Mouse (Mus musculus) hindbrain, embryonic 11.5 days (tissue): Measurements from ENCODE around the gene Adgre5. TPM values are rescaled to one million over a fixed set of nuclear protein-coding genes. Genes with fewer than 3 reads are reported as not detected.

Experiments
- ATAC-seq: fragments of 200-750 bp; cut with Nextera tagmentation; 2 replicates; pipeline ENCODE4 v1.8.0; 2017; ENCODE audit warnings: mild to moderate bottlenecking, moderate TSS enrichment, moderate library complexity; ENCODE audit not compliant: low FRiP score
- DNase-seq: peaks from one replicate; pipeline ENCODE4 v3.0.0-alpha.2; 2015; ENCODE audit warnings: low spot score
- H3K27ac ChIP-seq: fragments of 300-500 bp; sonication (generic); 2 replicates; pipeline ENCODE4 v1.5.1; 2014; ENCODE audit warnings: mild to moderate bottlenecking, low read depth, low read length
- H3K27me3 ChIP-seq: fragments of 300-500 bp; sonication (generic); 2 replicates; pipeline ENCODE4 v1.6.1; 2014; ENCODE audit warnings: mild to moderate bottlenecking, low read length, moderate library complexity, mixed read lengths; ENCODE audit not compliant: control insufficient read depth, insufficient read depth
- H3K36me3 ChIP-seq: fragments of 300-500 bp; sonication (generic); 2 replicates; pipeline ENCODE4 v1.6.1; 2014; ENCODE audit warnings: mild to moderate bottlenecking, low read length, moderate library complexity, mixed read lengths; ENCODE audit not compliant: control insufficient read depth, insufficient read depth
- H3K4me1 ChIP-seq: fragments of 300-500 bp; sonication (generic); replicated peaks from 2 replicates; pipeline ENCODE4 v1.6.1; 2014; ENCODE audit warnings: low read length, mixed read lengths; ENCODE audit not compliant: control insufficient read depth, insufficient read depth
- H3K4me2 ChIP-seq: fragments of 300-500 bp; sonication (generic); replicated peaks from 2 replicates; pipeline ENCODE4 v1.6.1; 2014; ENCODE audit warnings: mild to moderate bottlenecking, low read depth, low read length
- H3K4me3 ChIP-seq: fragments of 300-500 bp; sonication (generic); 2 replicates; pipeline ENCODE4 v1.5.1; 2014; ENCODE audit warnings: low read depth, low read length
- H3K9ac ChIP-seq: fragments of 300-500 bp; sonication (generic); 2 replicates; pipeline ENCODE4 v1.6.1; 2014; ENCODE audit warnings: low read depth, low read length
- H3K9me3 ChIP-seq: fragments of 300-500 bp; sonication (generic); 2 replicates; pipeline ENCODE4 v1.6.1; 2016; ENCODE audit warnings: low read length; ENCODE audit not compliant: control insufficient read depth
- WGBS: fragments of 180-500 bp; shearing (Covaris S2); extraction: QIAGEN DNeasy Blood & Tissue Kit; methylation state at CpG from one replicate; pipeline ENCODE4 v1.1.7; 2014; 5-methylcytosine and 5-hydroxymethylcytosine counted together
- polyA plus RNA-seq: library from polyadenylated mRNA; unstranded; fragments of >200 nt; fragmentation: Nextera tagmentation; extraction: Ambion mirVana; gene quantifications from 2 replicates; pipeline ENCODE4 v1.2.1, GENCODE M21; 2014

Adgre5 gene
- polyA plus RNA-seq, 1 experiment from 2014 or later: 13.8 TPM

GRCm38 (mm10) chr8:83737852-83738562 is 3.1 kb downstream of the Adgre5 start:
- WGBS: 90% methylated on average over 4 of the region's 4 CpGs
- Histone ChIP-seq H3K27ac (no peak overlapping the region), H3K4me2 (no peak overlapping the region), H3K4me3 (no peak overlapping the region), H3K9me3 (no peaks in the 10 kb centered on the region), H3K4me1 (no peaks in the 10 kb centered on the region; the same call in 1 of the 2 replicates), H3K27me3 (peaks cover 20% of the 10 kb centered on the region), H3K36me3 (no peaks in the 10 kb centered on the region), H3K9ac (no peak overlapping the region)
- ATAC-seq: no peak
- no peak for DNase-seq

- WGBS: 81% methylated on average over 4 of the region's 4 CpGs
- ATAC-seq (no peak), DNase-seq (no peak)
- Histone ChIP-seq H3K4me3 (no peak overlapping the region), H3K4me2 (no peak overlapping the region), H3K9ac (no peak overlapping the region), H3K9me3 (no peaks in the 10 kb centered on the region), H3K4me1 (no peaks in the 10 kb centered on the region; the same call in 1 of the 2 replicates), H3K27me3 (peaks cover 20% of the 10 kb centered on the region), H3K36me3 (no peaks in the 10 kb centered on the region), H3K27ac (no peak overlapping the region)
Measured at GRCm38 (mm10) chr8:83737346-83737745, 3.8 kb downstream of the Adgre5 start.

GRCm38 (mm10) chr8:83736681-83737080 is 4.4 kb downstream of the Adgre5 start:
- DNase-seq: no peak
- Histone ChIP-seq H3K9ac (no peak overlapping the region), H3K36me3 (no peaks in the 10 kb centered on the region), H3K27me3 (peaks cover 18% of the 10 kb centered on the region), H3K4me2 (no peak overlapping the region), H3K27ac (no peak overlapping the region), H3K4me3 (no peak overlapping the region), H3K4me1 (no peaks in the 10 kb centered on the region; the same call in 1 of the 2 replicates), H3K9me3 (no peaks in the 10 kb centered on the region)
- WGBS: 88% methylated on average over 4 of the region's 4 CpGs
- no peak for ATAC-seq

- H3K9ac ChIP-seq: no peak overlapping the region
- no peak overlapping the region for H3K27ac ChIP-seq
- no peaks in the 10 kb centered on the region for H3K9me3 ChIP-seq
- no peaks in the 10 kb centered on the region for H3K27me3 ChIP-seq
- DNase-seq: no peak
- ATAC-seq: no peak
- no peak overlapping the region for H3K4me2 ChIP-seq
- H3K36me3 ChIP-seq: no peaks in the 10 kb centered on the region
- H3K4me3 ChIP-seq: no peak overlapping the region
- H3K4me1 ChIP-seq: no peaks in the 10 kb centered on the region
- 84% methylated on average over 6 of the region's 6 CpGs for WGBS
Measured at GRCm38 (mm10) chr8:83732919-83733318, 8.2 kb downstream of the Adgre5 start.

- Histone ChIP-seq H3K4me2 (no peak overlapping the region), H3K27ac (no peak overlapping the region), H3K9ac (no peak overlapping the region), H3K27me3 (no peaks in the 10 kb centered on the region), H3K36me3 (no peaks in the 10 kb centered on the region), H3K9me3 (no peaks in the 10 kb centered on the region), H3K4me3 (no peak overlapping the region), H3K4me1 (no peaks in the 10 kb centered on the region)
- ATAC-seq (no peak), DNase-seq (no peak)
- WGBS: 76% methylated on average over 5 of the region's 5 CpGs
Measured at GRCm38 (mm10) chr8:83731906-83732305, 9.2 kb downstream of the Adgre5 start.

GRCm38 (mm10) chr8:83729009-83729807 is 11.9 kb downstream of the Adgre5 start:
- H3K9me3 ChIP-seq: no peaks in the 10 kb centered on the region
- 83% methylated on average over 11 of the region's 11 CpGs for WGBS
- DNase-seq: peak; percentile 44
- H3K9ac ChIP-seq: no peak overlapping the region
- H3K4me3 ChIP-seq: no peak overlapping the region
- H3K4me1 ChIP-seq: no peaks in the 10 kb centered on the region
- H3K27me3 ChIP-seq: no peaks in the 10 kb centered on the region
- peaks cover 2% of the 10 kb centered on the region; the same call in 1 of the 2 replicates for H3K36me3 ChIP-seq
- H3K27ac ChIP-seq: no peak overlapping the region
- no peak for ATAC-seq
- H3K4me2 ChIP-seq: no peak overlapping the region

- DNase-seq (no peak), ATAC-seq (no peak)
- no peaks in the 10 kb centered on the region for H3K27me3 ChIP-seq
- peaks cover 16% of the 10 kb centered on the region for H3K36me3 ChIP-seq
- no peak overlapping the region for H3K27ac ChIP-seq
- H3K4me2 ChIP-seq: no peak overlapping the region
- WGBS: 91% methylated on average over 8 of the region's 8 CpGs
- no peaks in the 10 kb centered on the region for H3K4me1 ChIP-seq
- no peak overlapping the region for H3K4me3 ChIP-seq
- H3K9me3 ChIP-seq: no peaks in the 10 kb centered on the region
- H3K9ac ChIP-seq: no peak overlapping the region
Measured at GRCm38 (mm10) chr8:83725521-83726102, 15.5 kb downstream of the Adgre5 start.

- DNase-seq (peak; percentile 78), ATAC-seq (peak; percentile 56; the same call in 1 of the 2 replicates)
- Histone ChIP-seq H3K36me3 (peaks cover 18% of the 10 kb centered on the region), H3K9ac (no peak overlapping the region), H3K9me3 (no peaks in the 10 kb centered on the region), H3K4me3 (no peak overlapping the region), H3K27ac (no peak overlapping the region), H3K4me1 (no peaks in the 10 kb centered on the region), H3K4me2 (no peak overlapping the region), H3K27me3 (no peaks in the 10 kb centered on the region)
- WGBS: 56% methylated on average over 15 of the region's 15 CpGs
Measured at GRCm38 (mm10) chr8:83724697-83725482, 16.2 kb downstream of the Adgre5 start.
